Mouse (Mus musculus) liver, postnatal 0 days (tissue): ENCODE results near the gene Ssh2.

Source experiments
- CTCF ChIP-seq: sonication (generic); IDR thresholded peaks from 2 replicates; pipeline ENCODE4 v1.5.1; 2016; ENCODE audit warnings: antibody characterized with exemption, low read depth
- EP300 ChIP-seq: IDR thresholded peaks from 2 replicates; pipeline ENCODE4 v1.6.1; 2016; ENCODE audit warnings: antibody characterized with exemption, low read depth, mild to moderate bottlenecking

- no peak for TF ChIP-seq CTCF
- TF ChIP-seq EP300, result no peak
Measured at GRCm38 (mm10) chr11:77462283-77463100, 246.4 kb downstream of the Ssh2 start, which contains the start of gene Coro6.
